Mouse (Mus musculus): ENCODE data around the gene Nedd9. TPM values are rescaled to one million over a fixed set of nuclear protein-coding genes. Genes with fewer than 3 reads are reported as not detected.

The Nedd9 gene
- total RNA-seq, 1 experiment = 4.4 TPM

GRCm38 (mm10) chr13:41328481-41328880 is 158.7 kb downstream of the Nedd9 start:
- in situ Hi-C loops (cut with MboI; ENCODE audit: low sequenced_read_pairs in 2 of 2, unreplicated experiment in 2 of 2) = no loop called here
- H3K9me3 ChIP-seq (ENCODE audit: control insufficient read depth, insufficient read depth, low read depth, low read length) = no peaks in the 10 kb centered on the region
- H3K27ac ChIP-seq (ENCODE audit: insufficient read depth, low read depth, low read length, poor library complexity, severe bottlenecking) = no peak overlapping the region

DNA sequence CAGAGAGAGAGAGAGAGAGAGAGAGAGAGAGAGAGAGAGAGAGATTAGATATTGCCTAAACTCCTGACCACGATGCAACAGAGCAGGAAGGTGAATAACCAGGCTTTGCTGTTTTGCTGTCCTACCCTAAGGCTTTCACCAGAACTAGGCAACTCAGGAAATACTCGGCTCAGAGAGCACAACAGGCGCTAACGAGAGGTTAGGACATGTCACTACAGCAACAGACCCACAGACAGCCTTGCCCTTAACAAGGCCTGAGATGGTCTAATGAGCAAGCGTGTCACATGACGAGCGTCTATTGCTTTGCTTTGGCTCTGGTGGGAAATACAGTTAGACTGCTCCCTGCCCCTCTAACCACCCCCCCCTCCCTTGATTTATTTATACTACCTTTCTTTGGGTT is 159.6 kb downstream of the Nedd9 start:
- Histone ChIP-seq H3K4me1 (ENCODE audit: control insufficient read depth in 2 of 2, insufficient read depth in 2 of 2, low read length in 2 of 2, poor library complexity in 1 of 2) (no peaks in the 10 kb centered on the region), H3K9ac (ENCODE audit: insufficient read depth, low read depth, low read length, poor library complexity, severe bottlenecking) (no peak overlapping the region), H3K4me3 (ENCODE audit: insufficient read depth in 1 of 2, low read depth in 1 of 2, low read length in 2 of 2, poor library complexity in 1 of 2, severe bottlenecking in 1 of 2) (no peak overlapping the region), H3K36me3 (ENCODE audit: control insufficient read depth, insufficient read depth, low read length, poor library complexity, severe bottlenecking) (no peaks in the 10 kb centered on the region), H3K27ac (ENCODE audit: insufficient read depth, low read depth, low read length, poor library complexity, severe bottlenecking) (no peak overlapping the region), H3K9me3 (ENCODE audit: control insufficient read depth, insufficient read depth, low read depth, low read length) (no peaks in the 10 kb centered on the region)
- DNase-seq (ENCODE audit: low read depth, low spot score) = no peak
- in situ Hi-C loops (cut with MboI; ENCODE audit: low sequenced_read_pairs in 2 of 2, unreplicated experiment in 2 of 2) = no loop called here
- TF ChIP-seq ZNF384 (IDR thresholded peaks at IDR 0.05; ENCODE audit: low read depth, low read length) (no peak), CHD2 (IDR thresholded peaks at IDR 0.05; ENCODE audit: low read depth, low read length) (no peak), ZC3H11A (IDR thresholded peaks at IDR 0.05; ENCODE audit: borderline replicate concordance, low read depth, low read length) (no peak), HCFC1 (IDR thresholded peaks at IDR 0.05; ENCODE audit: borderline replicate concordance, insufficient read depth, low read length) (no peak), MAFK (IDR thresholded peaks at IDR 0.05; ENCODE audit: insufficient read depth, low read depth, low read length) (no peak)

More at GRCm38 (mm10) chr13:41328481-41328880, 158.7 kb downstream of the Nedd9 start:
- no peak for DNase-seq (ENCODE audit: low read depth, low spot score)
- Histone ChIP-seq H3K4me1 (ENCODE audit: control insufficient read depth in 2 of 2, insufficient read depth in 2 of 2, low read length in 2 of 2, poor library complexity in 1 of 2) (no peaks in the 10 kb centered on the region), H3K36me3 (ENCODE audit: control insufficient read depth, insufficient read depth, low read length, poor library complexity, severe bottlenecking) (no peaks in the 10 kb centered on the region), H3K9ac (ENCODE audit: insufficient read depth, low read depth, low read length, poor library complexity, severe bottlenecking) (no peak overlapping the region), H3K4me3 (ENCODE audit: insufficient read depth in 1 of 2, low read depth in 1 of 2, low read length in 2 of 2, poor library complexity in 1 of 2, severe bottlenecking in 1 of 2) (no peak overlapping the region)
- TF ChIP-seq CHD2 (IDR thresholded peaks at IDR 0.05; ENCODE audit: low read depth, low read length) (no peak), ZNF384 (IDR thresholded peaks at IDR 0.05; ENCODE audit: low read depth, low read length) (no peak), ZC3H11A (IDR thresholded peaks at IDR 0.05; ENCODE audit: borderline replicate concordance, low read depth, low read length) (no peak), HCFC1 (IDR thresholded peaks at IDR 0.05; ENCODE audit: borderline replicate concordance, insufficient read depth, low read length) (no peak), MAFK (IDR thresholded peaks at IDR 0.05; ENCODE audit: insufficient read depth, low read depth, low read length) (no peak)

- H3K27ac ChIP-seq (ENCODE audit: insufficient read depth, low read depth, low read length, poor library complexity, severe bottlenecking) = no peak overlapping the region
- no peaks in the 10 kb centered on the region for H3K4me1 ChIP-seq (ENCODE audit: control insufficient read depth in 2 of 2, insufficient read depth in 2 of 2, low read length in 2 of 2, poor library complexity in 1 of 2)
- H3K36me3 ChIP-seq (ENCODE audit: control insufficient read depth, insufficient read depth, low read length, poor library complexity, severe bottlenecking) = no peaks in the 10 kb centered on the region
- in situ Hi-C loops (cut with MboI; ENCODE audit: low sequenced_read_pairs in 2 of 2, unreplicated experiment in 2 of 2) = no loop called here
- H3K4me3 ChIP-seq (ENCODE audit: insufficient read depth in 1 of 2, low read depth in 1 of 2, low read length in 2 of 2, poor library complexity in 1 of 2, severe bottlenecking in 1 of 2) = no peak overlapping the region
- no peak overlapping the region for H3K9ac ChIP-seq (ENCODE audit: insufficient read depth, low read depth, low read length, poor library complexity, severe bottlenecking)
- no peaks in the 10 kb centered on the region for H3K9me3 ChIP-seq (ENCODE audit: control insufficient read depth, insufficient read depth, low read depth, low read length)
- no peak for TF ChIP-seq ZNF384 (IDR thresholded peaks at IDR 0.05; ENCODE audit: low read depth, low read length)
- DNase-seq (ENCODE audit: low read depth, low spot score) = no peak
Measured at GRCm38 (mm10) chr13:41326134-41326533, 161.0 kb downstream of the Nedd9 start.

GRCm38 (mm10) chr13:41325346-41325745 is 161.8 kb downstream of the Nedd9 start:
- no peak for TF ChIP-seq MAFK (IDR thresholded peaks at IDR 0.05; ENCODE audit: insufficient read depth, low read depth, low read length)
- no peak for TF ChIP-seq ZC3H11A (IDR thresholded peaks at IDR 0.05; ENCODE audit: borderline replicate concordance, low read depth, low read length)
- no peak for TF ChIP-seq CHD2 (IDR thresholded peaks at IDR 0.05; ENCODE audit: low read depth, low read length)
- TF ChIP-seq HCFC1 (IDR thresholded peaks at IDR 0.05; ENCODE audit: borderline replicate concordance, insufficient read depth, low read length) = no peak
- TF ChIP-seq ZNF384 (IDR thresholded peaks at IDR 0.05; ENCODE audit: low read depth, low read length) = no peak
- H3K27ac ChIP-seq (ENCODE audit: insufficient read depth, low read depth, low read length, poor library complexity, severe bottlenecking) = no peak overlapping the region
- no peak overlapping the region for H3K4me3 ChIP-seq (ENCODE audit: insufficient read depth in 1 of 2, low read depth in 1 of 2, low read length in 2 of 2, poor library complexity in 1 of 2, severe bottlenecking in 1 of 2)
- no peak for DNase-seq (ENCODE audit: low read depth, low spot score)
- no peaks in the 10 kb centered on the region for H3K36me3 ChIP-seq (ENCODE audit: control insufficient read depth, insufficient read depth, low read length, poor library complexity, severe bottlenecking)
- H3K4me1 ChIP-seq (ENCODE audit: control insufficient read depth in 2 of 2, insufficient read depth in 2 of 2, low read length in 2 of 2, poor library complexity in 1 of 2) = no peaks in the 10 kb centered on the region
- no peak overlapping the region for H3K9ac ChIP-seq (ENCODE audit: insufficient read depth, low read depth, low read length, poor library complexity, severe bottlenecking)
- in situ Hi-C loops (cut with MboI; ENCODE audit: low sequenced_read_pairs in 2 of 2, unreplicated experiment in 2 of 2) = no loop called here
- H3K9me3 ChIP-seq (ENCODE audit: control insufficient read depth, insufficient read depth, low read depth, low read length) = no peaks in the 10 kb centered on the region

DNA sequence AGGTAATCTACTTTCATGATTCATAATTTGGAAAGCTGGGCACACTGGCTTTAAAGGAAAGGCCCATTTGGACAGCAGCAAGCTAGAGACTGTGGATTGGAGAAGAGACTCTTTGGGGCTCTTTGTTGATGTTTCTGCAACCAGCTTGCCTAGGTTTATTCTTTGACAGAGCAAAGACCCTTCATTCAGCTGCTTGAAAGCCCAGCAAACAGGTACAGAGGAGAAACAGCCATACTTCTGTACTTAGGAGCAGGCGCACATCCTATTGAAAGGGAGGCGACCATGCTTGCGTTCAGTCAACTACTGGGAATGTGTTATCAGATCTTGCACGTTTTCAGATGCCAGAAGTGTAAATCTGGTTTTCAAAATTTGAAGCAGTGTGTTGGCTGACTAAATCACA is 162.5 kb downstream of the Nedd9 start:
- no peak overlapping the region for H3K9ac ChIP-seq (ENCODE audit: insufficient read depth, low read depth, low read length, poor library complexity, severe bottlenecking)
- H3K36me3 ChIP-seq (ENCODE audit: control insufficient read depth, insufficient read depth, low read length, poor library complexity, severe bottlenecking) = no peaks in the 10 kb centered on the region
- no peaks in the 10 kb centered on the region for H3K9me3 ChIP-seq (ENCODE audit: control insufficient read depth, insufficient read depth, low read depth, low read length)
- no peak overlapping the region for H3K27ac ChIP-seq (ENCODE audit: insufficient read depth, low read depth, low read length, poor library complexity, severe bottlenecking)
- in situ Hi-C loops (cut with MboI; ENCODE audit: low sequenced_read_pairs in 2 of 2, unreplicated experiment in 2 of 2) = no loop called here
- TF ChIP-seq MAFK (IDR thresholded peaks at IDR 0.05; ENCODE audit: insufficient read depth, low read depth, low read length) (no peak), ZC3H11A (IDR thresholded peaks at IDR 0.05; ENCODE audit: borderline replicate concordance, low read depth, low read length) (no peak), CHD2 (IDR thresholded peaks at IDR 0.05; ENCODE audit: low read depth, low read length) (no peak), ZNF384 (IDR thresholded peaks at IDR 0.05; ENCODE audit: low read depth, low read length) (no peak), HCFC1 (IDR thresholded peaks at IDR 0.05; ENCODE audit: borderline replicate concordance, insufficient read depth, low read length) (no peak)
- H3K4me3 ChIP-seq (ENCODE audit: insufficient read depth in 1 of 2, low read depth in 1 of 2, low read length in 2 of 2, poor library complexity in 1 of 2, severe bottlenecking in 1 of 2) = no peak overlapping the region
- no peaks in the 10 kb centered on the region for H3K4me1 ChIP-seq (ENCODE audit: control insufficient read depth in 2 of 2, insufficient read depth in 2 of 2, low read length in 2 of 2, poor library complexity in 1 of 2)
- no peak for DNase-seq (ENCODE audit: low read depth, low spot score)

Data from ES-E14 (cell line).